Mouse (Mus musculus): ENCODE measurements at regions not wholly inside any gene's neighbourhood (a gene's known extent, or its start where the extent isn't known, plus 50 kb on each side); places are given as distances from the start of the nearest gene placed in this dataset.
A peak's percentile ranks its signal among the peaks of the same experiment; 100 is the strongest.

DNA sequence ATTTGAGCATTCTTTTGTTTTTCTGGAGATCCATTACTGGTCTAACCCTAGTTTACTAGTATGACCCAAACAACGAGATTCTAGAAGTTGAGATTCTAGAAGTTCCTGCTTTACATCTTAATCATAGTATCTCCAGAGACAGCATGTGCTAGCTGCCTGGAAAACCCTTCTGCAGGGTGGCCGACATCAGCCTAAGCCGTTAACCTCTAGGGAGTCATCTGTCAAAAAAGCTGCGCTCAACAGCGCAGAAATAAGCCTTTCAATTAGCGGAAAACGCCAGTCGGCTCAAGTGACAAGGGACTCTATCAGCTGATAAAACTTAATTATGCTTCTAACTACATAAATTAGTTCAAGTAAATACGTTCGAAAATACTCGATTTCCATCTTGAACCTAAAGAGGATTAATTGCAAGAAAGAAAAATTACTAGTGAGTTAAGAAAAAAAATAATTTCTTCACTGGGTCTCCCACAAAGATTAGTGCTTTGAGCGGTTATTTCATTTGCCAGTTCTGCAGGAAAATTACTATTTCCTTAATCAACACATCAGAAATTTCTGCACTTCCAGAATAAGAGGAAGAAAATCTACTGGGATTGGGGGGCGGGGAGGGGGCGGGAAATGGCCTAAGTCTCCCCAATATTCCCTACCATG lies 53.0 kb upstream of the Chd2 start:
- 0 out of 2 replicates have a peak, but pooled peaks have one; percentile 36 for ATAC-seq (replicated peaks; ENCODE audit: low FRiP score, poor library complexity, severe bottlenecking)

DNA sequence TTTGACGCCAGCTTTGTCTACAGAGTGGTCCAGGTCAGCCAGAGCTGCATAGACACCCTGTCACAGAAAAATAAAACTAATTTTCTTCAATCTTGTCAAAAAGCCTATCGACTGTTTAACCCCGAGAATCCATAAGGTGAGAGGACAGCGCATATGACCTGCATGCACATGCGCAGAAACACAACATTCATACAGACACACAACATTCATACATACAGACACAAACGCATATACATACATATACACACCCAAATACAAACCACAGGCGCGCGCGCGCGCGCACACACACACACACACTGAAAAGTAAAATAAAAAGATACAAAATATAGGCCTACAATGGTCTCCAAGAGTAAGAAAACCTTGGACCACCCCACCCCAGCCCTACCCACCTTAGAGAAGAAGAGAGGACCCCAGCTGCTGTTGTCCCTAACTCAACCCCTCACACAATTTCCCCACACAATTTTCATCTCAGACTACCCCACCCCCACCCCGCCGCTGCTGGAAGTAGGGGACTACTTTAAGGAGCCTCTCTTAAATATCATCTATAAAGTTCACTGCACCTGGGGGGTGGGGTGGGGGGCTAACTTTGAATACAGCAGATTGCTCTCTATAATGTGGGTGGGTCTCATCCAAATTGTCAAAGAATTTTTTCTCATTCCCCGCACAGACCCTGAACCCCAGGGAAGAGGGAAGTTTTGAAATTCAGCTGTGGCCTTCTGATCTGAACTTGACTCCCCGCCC lies 52.2 kb upstream of the Chd2 start:
- ATAC-seq (replicated peaks; ENCODE audit: low FRiP score, poor library complexity, severe bottlenecking): no peak

DNA sequence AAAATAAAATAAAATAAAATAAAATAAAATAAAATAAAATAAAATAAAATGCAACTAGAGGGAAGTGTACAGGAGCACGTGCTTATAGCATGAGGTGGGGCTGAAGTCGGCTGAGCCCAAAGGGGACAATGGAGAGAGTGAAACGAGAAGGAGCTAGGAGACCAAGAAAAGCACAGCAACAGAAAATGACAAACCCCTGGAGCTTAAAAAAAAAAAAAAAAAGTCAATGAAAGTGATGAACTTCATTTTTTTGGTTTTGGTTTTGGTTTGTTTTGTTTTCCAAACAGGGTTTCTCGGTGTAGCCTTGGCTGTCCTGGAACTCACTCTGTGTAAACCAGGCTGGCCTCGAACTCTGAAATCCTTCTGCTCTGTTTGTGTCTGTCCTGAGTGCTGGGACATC lies 51.2 kb upstream of the Chd2 start:
- no peak for ATAC-seq (replicated peaks; ENCODE audit: low FRiP score, poor library complexity, severe bottlenecking)

All from erythroid progenitor cell, adult 5-6 weeks (primary cell).